In the genomic region with DNA sequence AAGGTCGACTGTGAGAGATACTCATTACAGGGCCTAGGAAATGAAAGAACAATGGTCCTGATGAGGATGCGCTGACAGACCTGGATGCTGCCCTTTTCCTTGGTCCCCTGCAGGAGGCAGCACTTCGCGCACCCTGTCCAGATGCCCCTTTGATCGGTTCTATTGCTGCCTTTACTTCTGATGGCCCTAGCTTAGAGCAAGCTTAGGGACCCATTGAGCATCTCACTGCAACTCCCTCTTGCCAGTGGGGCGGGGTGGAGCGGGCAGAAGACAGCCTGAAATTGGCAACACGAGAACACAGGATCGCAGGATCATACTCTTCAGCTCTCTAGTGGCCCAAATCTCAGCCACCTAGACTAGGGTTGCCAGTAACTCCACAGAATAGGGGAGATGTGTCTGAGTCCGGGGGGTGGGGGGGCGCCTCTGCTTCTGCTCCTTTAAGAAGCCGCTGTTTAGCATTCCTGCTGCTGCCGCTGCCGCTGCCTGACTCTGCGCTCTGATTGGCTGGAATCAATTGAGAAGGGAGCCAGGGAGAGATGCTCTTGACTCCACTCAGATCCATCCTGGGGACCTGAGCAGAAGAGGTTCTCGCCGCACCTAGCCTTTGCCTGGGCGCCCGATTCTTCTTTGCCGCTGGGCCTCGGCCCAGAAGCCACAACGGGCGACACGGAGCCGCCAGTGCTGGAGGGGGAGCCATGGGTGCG, we compare ENCODE assay signal across 8 mouse cellular contexts. TPM values are rescaled to one million over a fixed set of nuclear protein-coding genes. Genes with fewer than 3 reads are reported as not detected.
DNase-seq lines count a peak whose midpoint lies in the region; ATAC-seq and TF ChIP-seq lines count a peak whose summit lies in the region.

A gene (plus strand): TSS at position 542 of the 704 bp plus-strand sequence.

- no peaks in the 10 kb centered on the region for H3K36me3 ChIP-seq in liver, embryonic 15.5 days (replicated peaks)

- peak within 1 kb of the TSS; percentile 30 for H3K4me2 ChIP-seq in liver, embryonic 15.5 days

- peak; percentile 42; the same call in 1 of the 2 replicates for TF ChIP-seq POLR2A in olfactory bulb, adult 2 months (IDR thresholded peaks at IDR 0.05; ENCODE audit: insufficient read depth, low read depth, low read length)

- no peaks in the 10 kb centered on the region for H3K9me3 ChIP-seq in liver, embryonic 15.5 days (replicated peaks)

- H3K4me1 ChIP-seq in liver, embryonic 15.5 days (replicated peaks): no peaks in the 10 kb centered on the region
- H3K4me1 ChIP-seq in olfactory bulb, adult 2 months (ENCODE audit: control insufficient read depth, insufficient read depth, low read length): peaks cover 9% of the 10 kb centered on the region; the same call in 1 of the 2 replicates

- 20% methylated on average over 26 of the region's 26 CpGs for WGBS in liver, embryonic 15.5 days (ENCODE audit: insufficient replicate concordance)
- 20% methylated on average over 24 of the region's 26 CpGs for WGBS in olfactory bulb, adult 2 months

- peaks cover 34% of the 10 kb centered on the region for H3K27me3 ChIP-seq in liver, embryonic 15.5 days

- no peak within 1 kb of the TSS for H3K27ac ChIP-seq in liver, embryonic 15.5 days (replicated peaks)
- H3K27ac ChIP-seq in olfactory bulb, adult 2 months (ENCODE audit: insufficient read depth, low read depth, low read length): peak within 1 kb of the TSS; percentile 88

- no peak for TF ChIP-seq CTCF in olfactory bulb, adult 2 months (IDR thresholded peaks at IDR 0.05; ENCODE audit: insufficient read depth, low read depth, low read length)

- H3K9ac ChIP-seq in liver, embryonic 15.5 days: no peak within 1 kb of the TSS

- DNase-seq in 3T3-L1 (ENCODE audit: low read depth, low spot score): peak; percentile 47
- peak; percentile 64 for DNase-seq in NIH3T3 (ENCODE audit: low read depth)
- peak; percentile 27 to 49 for DNase-seq in cerebellum, postnatal 4 days (ENCODE audit: low spot score in 2 of 2)
- peak; percentile 21 for DNase-seq in kidney, postnatal 14 days
- DNase-seq in thymus, postnatal 25 days: no peak

- peak; percentile 65 for ATAC-seq in granulocyte monocyte progenitor cell, adult 5-6 weeks (replicated peaks; ENCODE audit: poor library complexity, severe bottlenecking)
- ATAC-seq in liver, embryonic 15.5 days (ENCODE audit: insufficient read depth): no peak

- H3K4me3 ChIP-seq in liver, embryonic 15.5 days (replicated peaks): peak within 1 kb of the TSS; percentile 8; the same call in 1 of the 2 replicates
- peak within 1 kb of the TSS; percentile 88 for H3K4me3 ChIP-seq in olfactory bulb, adult 2 months (ENCODE audit: insufficient read depth, low read depth, low read length)

RNA-seq across cellular contexts. Expression of the gene that starts here (rescaled TPM):
- 3.3 and 6.3 TPM in 2 replicates for total RNA-seq in granulocyte monocyte progenitor cell, adult 5-6 weeks (2014; fragmentation: Nextera tagmentation)
- 2.7 and 4.1 TPM in 2 replicates for total RNA-seq in granulocyte monocyte progenitor cell, adult 5-6 weeks (2017)
- polyA plus RNA-seq in liver, embryonic 15.5 days (2015; fragmentation: Nextera tagmentation; extraction: Ambion mirVana): 0.32 and 0.79 TPM in 2 replicates
- 98.9 TPM in 1 of 2 replicates, not detected in the other for polyA plus RNA-seq in olfactory bulb, adult 2 months (2012; ENCODE audit: insufficient read depth, insufficient read length, low replicate concordance, missing spikeins)

Comparison
In these comparisons a context has a peak if more than half of its experiments do, and no peak if none do; other contexts are left out.
1. RNA of the gene that starts here (polyA plus RNA-seq): 98.9 TPM in olfactory bulb, adult 2 months; 0.32 to 0.79 TPM in liver, embryonic 15.5 days; every median in the first group is over 10 times any median in the second.